Mouse (Mus musculus): ENCODE data around the gene March10. TPM values are rescaled to one million over a fixed set of nuclear protein-coding genes. Genes with fewer than 3 reads are reported as not detected.

March10 gene
- total RNA-seq, 2 experiments from 2014 or later = 0.79 to 0.87 TPM

DNA sequence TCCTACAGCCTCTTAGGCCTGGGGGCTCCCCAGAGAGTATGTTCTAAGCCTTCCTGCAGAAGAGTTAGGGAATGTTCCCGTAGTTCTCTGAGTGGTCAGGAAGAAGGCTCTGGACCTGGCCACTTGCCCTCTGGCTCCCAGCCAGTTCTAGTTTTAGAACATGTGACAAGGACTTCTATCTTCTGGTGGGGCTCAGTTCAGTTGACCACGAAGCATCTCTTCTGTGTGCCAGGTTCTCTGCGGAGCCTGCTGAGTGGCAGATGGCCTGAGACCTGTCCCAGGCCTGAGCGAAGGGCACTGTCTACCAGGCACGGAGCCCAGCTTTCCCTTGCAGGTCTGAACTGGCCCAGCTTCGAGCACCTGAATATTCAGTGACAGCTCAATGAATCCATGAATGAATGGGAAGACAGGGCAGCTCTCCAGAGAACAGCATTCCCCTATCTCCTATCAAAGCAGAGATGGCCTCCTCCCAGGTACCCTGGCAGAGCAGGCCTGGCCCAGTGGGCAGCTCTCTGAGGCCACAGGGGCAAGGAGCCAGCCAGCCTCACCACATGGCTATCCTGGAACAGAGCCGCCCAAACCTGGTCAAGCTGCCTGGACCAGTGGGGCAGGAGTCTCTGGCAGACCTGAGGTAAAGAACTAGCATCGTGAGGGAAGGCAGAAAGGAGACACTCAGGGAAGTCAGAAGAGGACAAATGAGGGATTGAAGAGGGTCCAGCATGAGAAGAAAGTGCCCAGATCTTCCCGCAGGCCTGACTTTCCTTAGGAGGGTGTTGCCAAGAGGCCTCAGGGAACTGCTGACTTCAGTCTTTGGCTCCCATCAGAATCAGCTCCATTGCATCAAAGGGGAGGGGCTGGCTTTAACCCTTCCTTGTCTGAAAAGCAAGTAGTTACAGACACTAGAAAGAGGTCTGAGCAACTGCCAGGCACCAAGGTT lies 103.3 kb downstream of the March10 start:
- Histone ChIP-seq H3K27ac (no peak overlapping the region), H3K4me3 (no peak overlapping the region)
- no peak; the same call in none of the 2 replicates for TF ChIP-seq CTCF (conservative IDR thresholded peaks at IDR 0.05)
- no peak for DNase-seq (ENCODE audit: low spot score in 2 of 2)

DNA sequence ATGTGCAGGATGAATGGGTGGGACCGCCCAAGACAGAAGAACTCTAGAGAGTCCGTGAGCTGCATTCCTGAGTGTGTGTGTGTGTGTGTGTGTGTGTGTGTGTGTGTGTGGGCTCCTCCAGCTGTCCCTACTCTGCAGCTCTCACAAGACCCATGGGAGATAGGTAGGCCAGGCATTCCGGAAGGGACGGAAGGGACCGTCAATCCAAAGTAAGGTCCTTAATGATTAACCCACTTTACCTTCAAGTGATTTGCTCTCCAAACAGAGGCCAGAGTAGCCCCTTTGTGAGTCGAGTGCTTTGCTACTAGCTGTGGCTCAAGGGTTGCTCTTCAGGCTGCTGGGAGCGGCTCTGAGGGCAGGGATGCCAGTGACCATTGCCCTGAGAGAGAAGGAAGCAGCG lies 104.4 kb downstream of the March10 start:
- Histone ChIP-seq H3K4me3 (no peak overlapping the region), H3K27ac (no peak overlapping the region)
- TF ChIP-seq CTCF (conservative IDR thresholded peaks at IDR 0.05) = no peak
- DNase-seq (ENCODE audit: low spot score in 2 of 2) = no peak

DNA sequence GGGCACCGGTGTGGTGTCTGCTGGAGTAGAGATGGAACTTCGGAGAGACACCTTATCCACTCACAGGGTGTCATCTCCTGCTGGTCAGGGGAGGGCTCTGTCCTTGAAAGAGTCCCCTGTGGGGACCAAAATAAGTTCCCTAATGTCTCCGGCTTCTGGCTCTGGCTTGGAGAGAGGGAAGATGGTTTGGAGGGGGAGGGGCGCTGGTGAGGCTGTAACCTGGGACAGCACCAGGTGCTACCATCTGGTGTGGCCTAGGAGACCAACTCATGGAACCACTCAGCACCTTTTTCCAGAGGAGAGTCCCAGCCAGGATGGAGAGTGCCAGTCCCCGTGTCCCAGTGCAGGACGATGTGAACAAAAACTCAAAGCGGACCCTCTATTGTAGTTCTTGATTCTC lies 105.9 kb downstream of the March10 start:
- H3K27ac ChIP-seq = no peak overlapping the region
- no peak for DNase-seq (ENCODE audit: low spot score in 2 of 2)
- no peak overlapping the region for H3K4me3 ChIP-seq
- TF ChIP-seq CTCF (conservative IDR thresholded peaks at IDR 0.05) = no peak

DNA sequence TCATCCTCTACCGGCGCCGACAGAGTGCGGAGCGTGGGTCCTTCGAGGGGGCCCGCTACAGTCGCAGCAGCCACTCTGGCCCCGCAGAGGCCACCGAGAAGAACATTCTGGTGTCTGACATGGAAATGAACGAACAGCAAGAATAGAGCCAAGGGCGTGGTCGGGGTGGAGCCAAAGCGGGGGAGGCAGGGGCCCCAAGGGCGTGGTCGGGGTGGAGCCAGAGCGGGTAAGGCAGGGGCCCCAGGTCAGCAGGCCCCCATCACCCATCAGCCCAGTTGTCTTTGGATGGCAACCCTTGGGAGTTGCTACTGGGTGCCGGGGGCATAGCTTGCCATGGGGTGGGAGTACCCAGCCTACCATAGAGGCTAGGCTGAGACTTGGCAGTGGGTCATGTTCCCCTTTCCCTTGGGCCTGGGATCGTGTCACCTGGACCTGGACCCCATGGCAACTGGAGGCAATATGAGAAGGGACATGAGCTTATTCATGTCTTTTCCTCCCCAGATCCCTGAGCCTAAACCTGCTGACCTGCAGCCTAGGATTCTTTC lies 106.7 kb downstream of the March10 start:
- Histone ChIP-seq H3K27ac (no peak overlapping the region), H3K4me3 (no peak overlapping the region)
- no peak for TF ChIP-seq CTCF (conservative IDR thresholded peaks at IDR 0.05)
- DNase-seq (ENCODE audit: low spot score in 2 of 2) = no peak

DNA sequence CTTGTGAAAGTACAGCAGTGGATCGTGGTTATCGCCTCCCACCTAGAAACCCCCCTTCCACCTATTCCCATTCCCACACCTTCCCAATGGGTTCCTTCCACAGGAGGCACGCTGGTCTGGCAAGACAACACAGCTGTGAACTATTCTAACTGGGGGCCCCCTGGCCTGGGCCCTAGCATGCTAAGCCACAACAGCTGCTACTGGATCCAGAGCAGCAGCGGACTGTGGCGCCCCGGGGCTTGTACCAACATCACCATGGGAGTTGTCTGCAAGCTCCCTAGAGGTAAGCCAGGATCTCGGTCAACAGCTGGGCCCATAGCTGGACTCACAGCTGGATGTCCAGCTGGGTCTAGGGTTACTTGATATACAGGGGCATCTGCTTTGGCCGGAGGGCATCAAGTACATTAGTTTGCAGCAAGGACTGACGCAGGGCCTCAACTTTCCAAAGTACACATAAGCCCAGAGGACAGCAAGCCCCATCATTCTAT lies 108.0 kb downstream of the March10 start:
- Histone ChIP-seq H3K4me3 (no peak overlapping the region), H3K27ac (no peak overlapping the region)
- no peak for TF ChIP-seq CTCF (conservative IDR thresholded peaks at IDR 0.05)
- DNase-seq (ENCODE audit: low spot score in 2 of 2) = no peak

DNA sequence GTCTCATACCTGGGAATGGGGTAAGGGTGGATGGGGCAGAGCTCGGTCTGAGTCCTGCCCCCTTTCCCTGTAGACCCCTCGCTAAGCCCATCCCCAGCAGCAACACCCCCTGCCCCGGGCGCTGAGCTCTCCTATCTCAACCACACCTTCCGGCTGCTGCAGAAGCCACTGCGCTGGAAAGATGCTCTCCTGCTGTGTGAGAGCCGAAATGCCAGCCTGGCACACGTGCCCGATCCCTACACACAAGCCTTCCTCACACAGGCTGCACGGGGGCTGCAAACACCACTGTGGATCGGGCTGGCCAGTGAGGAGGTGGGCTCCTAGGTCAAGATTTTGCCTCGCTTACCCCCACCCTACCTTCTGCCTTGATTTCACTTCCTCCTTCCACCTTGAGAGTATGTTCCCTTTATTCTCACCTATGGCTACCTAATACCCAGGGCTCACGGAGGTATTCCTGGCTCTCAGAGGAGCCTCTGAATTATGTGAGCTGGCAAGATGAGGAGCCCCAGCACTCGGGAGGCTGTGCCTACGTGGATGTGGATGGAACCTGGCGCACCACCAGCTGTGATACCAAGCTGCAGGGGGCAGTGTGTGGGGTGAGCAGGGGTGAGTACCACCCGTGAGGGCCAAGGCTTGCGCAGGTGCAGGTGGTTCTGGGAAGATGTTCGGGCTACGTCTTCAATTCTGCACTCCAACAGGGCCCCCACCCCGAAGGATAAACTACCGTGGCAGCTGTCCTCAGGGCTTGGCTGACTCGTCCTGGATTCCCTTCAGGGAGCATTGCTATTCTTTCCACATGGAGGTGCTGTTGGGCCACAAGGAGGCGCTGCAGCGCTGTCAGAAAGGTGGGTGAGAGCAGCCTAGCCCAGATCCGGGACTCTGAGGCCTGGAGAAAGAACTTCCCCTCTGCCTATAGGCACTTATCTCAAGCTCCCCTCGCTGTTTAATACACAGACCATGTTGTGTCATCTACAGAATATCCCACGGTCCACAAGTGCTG lies 109.1 kb downstream of the March10 start:
- Histone ChIP-seq H3K4me3 (peak overlapping the region; percentile 23; the same call in 1 of the 2 replicates), H3K27ac (no peak overlapping the region)
- peak; percentile 95 for TF ChIP-seq CTCF (conservative IDR thresholded peaks at IDR 0.05)
- DNase-seq (ENCODE audit: low spot score in 2 of 2) = peak; percentile 85 to 92

DNA sequence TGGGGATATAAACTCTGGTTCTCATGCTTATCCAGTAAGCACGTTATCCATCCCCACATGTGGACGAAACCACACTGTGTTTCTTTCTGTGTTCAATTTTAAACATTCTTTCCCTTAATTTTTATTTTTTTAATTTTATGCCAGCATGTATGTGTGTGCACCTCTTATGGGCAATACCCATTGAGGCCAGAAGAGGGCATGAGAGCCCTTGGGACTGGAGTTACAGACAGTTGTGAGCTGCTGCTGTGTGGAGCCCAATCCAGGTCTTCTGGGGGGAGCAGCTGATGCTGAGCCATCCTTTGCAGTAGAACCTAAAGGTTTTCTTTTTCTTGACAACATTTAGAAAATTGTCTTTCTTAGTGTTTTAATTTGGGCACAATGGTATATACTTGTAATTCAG lies 111.3 kb downstream of the March10 start:
- Histone ChIP-seq H3K27ac (no peak overlapping the region), H3K4me3 (no peak overlapping the region)
- DNase-seq (ENCODE audit: low spot score in 2 of 2) = no peak
- peak; percentile 78 for TF ChIP-seq CTCF (conservative IDR thresholded peaks at IDR 0.05)

DNA sequence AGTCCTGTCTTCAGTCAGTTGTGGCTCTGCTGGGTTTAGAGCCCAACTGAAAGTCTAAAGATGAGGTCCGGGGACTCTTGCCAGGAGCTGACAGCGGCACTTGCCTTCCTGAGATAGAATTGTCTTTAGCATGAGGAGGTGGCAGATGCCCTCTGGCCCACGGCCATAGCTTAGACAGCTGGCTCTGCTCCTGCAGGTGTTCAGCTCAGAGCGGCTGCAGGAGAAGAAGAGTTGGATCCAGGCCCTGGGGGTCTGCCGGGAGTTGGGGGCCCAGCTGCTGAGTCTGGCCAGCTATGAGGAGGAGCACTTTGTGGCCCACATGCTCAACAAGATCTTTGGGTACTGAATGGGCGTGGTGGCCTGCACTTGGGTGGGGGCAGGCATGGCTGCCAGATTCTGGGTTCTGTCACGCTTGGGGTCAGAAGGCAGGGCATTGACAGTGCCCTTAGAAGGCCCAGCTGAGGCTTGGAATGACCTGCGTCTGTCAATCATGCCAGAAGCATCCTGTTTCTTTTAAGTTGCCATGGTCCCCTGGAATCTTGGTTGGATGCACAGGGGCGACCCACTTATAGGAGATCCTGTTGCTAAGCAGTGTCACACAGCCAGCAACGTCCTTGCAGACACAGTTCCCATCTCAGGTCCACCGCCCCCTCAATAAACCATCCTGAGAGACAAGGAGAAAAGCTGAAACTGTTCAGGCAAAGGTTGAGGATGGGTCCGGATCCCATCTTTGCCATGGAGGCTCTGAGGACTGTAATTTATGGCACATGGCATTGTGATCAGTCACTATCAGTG lies 117.7 kb downstream of the March10 start:
- no peak for TF ChIP-seq CTCF (conservative IDR thresholded peaks at IDR 0.05)
- DNase-seq (ENCODE audit: low spot score in 2 of 2) = no peak
- Histone ChIP-seq H3K4me3 (no peak overlapping the region), H3K27ac (no peak overlapping the region)

DNA sequence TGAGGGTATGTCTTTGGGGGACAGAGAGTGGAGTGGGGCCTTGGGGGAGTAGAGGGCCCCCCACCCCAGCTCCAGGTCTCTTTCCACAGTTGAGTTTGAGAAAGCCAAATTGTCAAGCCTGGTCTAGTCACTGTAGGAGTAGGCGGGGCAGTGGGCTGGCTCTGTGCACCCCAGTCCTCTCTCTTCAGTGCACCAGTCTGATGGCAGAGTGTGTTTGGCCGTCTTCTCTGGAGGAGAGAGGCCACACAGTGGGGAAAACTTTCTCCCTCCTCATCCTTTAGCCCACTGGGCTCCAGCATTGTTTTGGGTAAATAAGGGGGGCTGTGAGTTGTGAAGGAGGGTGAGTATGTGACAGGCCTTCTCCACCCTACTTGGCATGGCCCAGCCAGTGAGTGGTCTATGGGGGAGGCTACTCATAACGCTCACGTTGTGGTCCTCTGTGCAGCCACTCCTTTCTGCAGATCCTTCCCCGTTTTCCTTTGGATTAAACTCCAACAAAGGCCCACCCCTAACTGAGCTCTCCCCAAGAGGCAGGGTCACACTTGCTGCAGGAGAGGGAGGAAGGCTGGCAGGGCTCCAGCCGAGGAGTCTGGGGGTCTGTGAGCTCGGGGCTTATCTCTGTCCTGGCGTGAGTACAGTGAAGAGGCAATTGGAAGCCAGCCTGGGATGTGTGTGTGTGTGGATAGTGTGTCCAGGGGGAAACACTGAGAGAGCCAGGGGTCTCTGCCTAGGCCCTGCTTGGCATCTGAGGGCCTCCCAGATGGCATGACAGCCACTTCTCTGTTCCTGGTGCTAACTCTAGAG lies 122.5 kb downstream of the March10 start:
- TF ChIP-seq CTCF (conservative IDR thresholded peaks at IDR 0.05) = no peak
- Histone ChIP-seq H3K4me3 (no peak overlapping the region), H3K27ac (no peak overlapping the region)
- no peak for DNase-seq (ENCODE audit: low spot score in 2 of 2)

DNA sequence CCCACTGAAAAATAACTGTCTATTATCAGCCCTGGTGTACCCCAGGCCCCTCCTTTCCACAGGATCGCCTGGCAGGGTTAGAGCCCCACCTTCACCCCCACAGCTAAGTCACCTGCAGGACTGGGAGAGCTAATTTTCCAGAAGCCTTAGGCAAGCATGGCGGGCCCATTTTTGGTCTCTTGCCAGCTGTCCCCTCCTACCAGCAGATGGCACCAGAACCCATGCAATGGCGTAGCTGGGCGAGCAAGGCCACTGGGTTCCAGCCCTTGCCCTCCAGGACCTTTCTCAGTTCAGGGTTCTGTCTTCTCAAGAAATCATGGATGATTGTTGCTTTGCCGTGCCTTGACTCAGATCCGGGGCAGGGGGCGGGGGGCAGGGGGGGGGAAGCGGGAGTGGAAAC lies 124.1 kb downstream of the March10 start:
- peak; percentile 27 to 67 for DNase-seq (ENCODE audit: low spot score in 2 of 2)
- Histone ChIP-seq H3K4me3 (no peak overlapping the region), H3K27ac (no peak overlapping the region)
- TF ChIP-seq CTCF (conservative IDR thresholded peaks at IDR 0.05) = peak; percentile 75

DNA sequence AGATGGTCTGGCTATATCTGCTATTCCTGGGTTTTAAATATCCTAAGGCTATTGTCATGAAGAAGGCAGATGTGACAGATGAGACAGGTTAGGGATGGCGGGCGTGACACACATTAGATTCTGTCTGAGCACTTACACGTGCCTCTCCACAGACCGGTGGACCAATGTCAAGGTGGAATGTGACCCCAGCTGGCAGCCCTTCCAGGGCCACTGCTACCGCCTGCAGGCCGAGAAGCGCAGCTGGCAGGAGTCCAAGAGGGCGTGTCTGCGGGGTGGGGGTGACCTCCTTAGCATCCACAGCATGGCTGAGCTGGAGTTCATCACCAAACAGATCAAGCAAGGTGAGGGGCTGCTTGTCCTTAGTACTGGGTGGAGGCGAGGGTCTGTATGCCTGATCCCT lies 124.8 kb downstream of the March10 start:
- H3K27ac ChIP-seq = no peak overlapping the region
- TF ChIP-seq CTCF (conservative IDR thresholded peaks at IDR 0.05) = no peak
- H3K4me3 ChIP-seq = no peak overlapping the region
- DNase-seq (ENCODE audit: low spot score in 2 of 2) = no peak

All from layer of hippocampus, adult 2 months (tissue).